Mouse (Mus musculus) G1E (cell line): Measurements from ENCODE around the gene Unc45a.

Source experiments
- CTCF ChIP-seq: IDR thresholded peaks from 2 replicates; pipeline ENCODE4 v1.5.1; 2012; ENCODE audit warnings: low read depth, low read length, inconsistent platforms, mixed read lengths
- GATA1 ChIP-seq: IDR thresholded peaks from 2 replicates; pipeline ENCODE4 v1.6.1; 2012; ENCODE audit warnings: borderline replicate concordance, low read length, inconsistent platforms, mixed read lengths
- POLR2AphosphoS5 ChIP-seq: IDR thresholded peaks from 2 replicates; pipeline ENCODE4 v1.6.1; 2012; ENCODE audit warnings: low read depth, low read length, inconsistent platforms; ENCODE audit not compliant: insufficient replicate concordance
- TAL1 ChIP-seq: conservative IDR thresholded peaks from 2 replicates; pipeline ENCODE4 v1.6.1; 2012; ENCODE audit warnings: low read depth, low read length, inconsistent platforms, mixed read lengths

DNA sequence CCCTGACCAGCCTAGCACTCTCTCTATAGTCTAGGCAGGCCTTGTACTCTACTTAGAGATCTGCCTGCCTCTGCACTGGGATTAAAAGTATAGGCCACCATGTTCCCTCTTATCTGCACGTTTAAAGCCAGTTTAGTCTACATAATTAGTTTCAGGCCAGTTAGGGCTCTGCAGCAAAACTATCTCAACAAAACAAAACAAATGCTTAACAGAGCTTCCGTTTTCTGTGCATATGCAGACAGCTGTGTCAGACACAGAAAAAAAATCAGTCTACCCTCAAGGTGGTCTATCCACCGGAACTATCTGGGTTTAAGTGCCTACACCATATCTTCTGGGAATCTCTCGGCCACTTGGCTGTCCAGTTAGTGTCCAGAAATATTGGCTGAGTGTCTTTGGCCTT, 32.5 kb upstream of the Unc45a start:
- TF ChIP-seq GATA1 (no peak), CTCF (no peak), TAL1 (no peak), POLR2AphosphoS5 (no peak)
